Mouse (Mus musculus) CH12.LX (cell line): ENCODE measurements at regions not wholly inside any gene's neighbourhood (a gene's known extent, or its start where the extent isn't known, plus 50 kb on each side); places are given as distances from the start of the nearest gene placed in this dataset.

Experiments
- MAX ChIP-seq: IDR thresholded peaks from 2 replicates; pipeline ENCODE4 v1.6.1; 2011; ENCODE audit warnings: low read length, improper control_type of control experiment
- ZNF384 ChIP-seq: IDR thresholded peaks from 2 replicates; pipeline ENCODE4 v1.6.1; 2012; ENCODE audit warnings: low read depth, low read length, improper control_type of control experiment, inconsistent platforms

DNA sequence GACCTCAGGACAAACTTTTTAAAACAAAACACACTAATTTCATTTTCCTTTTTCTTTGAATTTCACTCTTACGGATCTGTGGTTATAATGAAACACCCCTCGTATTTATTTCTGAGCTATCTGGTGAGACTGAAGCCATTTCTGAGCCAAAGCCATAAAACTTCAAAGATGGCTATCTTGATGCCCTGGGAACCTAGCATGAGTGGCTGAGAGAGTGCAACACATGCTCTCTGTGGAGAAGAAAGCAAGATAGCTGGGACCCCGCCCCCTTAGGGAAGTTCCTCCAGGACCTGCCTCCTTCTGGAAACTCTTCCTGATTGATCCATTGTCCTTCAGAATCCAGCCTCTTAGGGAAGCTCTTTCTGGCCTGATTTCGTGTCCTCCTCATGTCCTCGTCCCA lies 57.6 kb upstream of the Myb start:
- no peak for TF ChIP-seq ZNF384
- TF ChIP-seq MAX, result no peak
